Comparison of ENCODE assay signal across 7 mouse cellular contexts in genomic region chr10:128175302-128175701, GRCm38 (mm10). TPM values are rescaled to one million over a fixed set of nuclear protein-coding genes. Genes with fewer than 3 reads are reported as not detected.
DNase-seq lines count a peak whose midpoint lies in the region; ATAC-seq and TF ChIP-seq lines count a peak whose summit lies in the region.

No protein-coding gene starts in this region.

- H3K4me1 ChIP-seq in lung, postnatal 0 days (ENCODE audit: insufficient read depth, low read depth, low read length), result peaks cover 7% of the 10 kb centered on the region; the same call in 1 of the 2 replicates
- peaks cover 27% of the 10 kb centered on the region for H3K4me1 ChIP-seq in embryonic facial prominence, embryonic 15.5 days
- peaks cover 35% of the 10 kb centered on the region for H3K4me1 ChIP-seq in limb, embryonic 13.5 days
- no peaks in the 10 kb centered on the region for H3K4me1 ChIP-seq in stomach, embryonic 15.5 days

- H3K4me2 ChIP-seq in lung, postnatal 0 days (replicated peaks; ENCODE audit: low read depth, low read length), result peak overlapping the region; percentile 67
- H3K4me2 ChIP-seq in embryonic facial prominence, embryonic 15.5 days (replicated peaks), result peak overlapping the region; percentile 58
- H3K4me2 ChIP-seq in limb, embryonic 13.5 days (replicated peaks), result peak overlapping the region; percentile 85
- H3K4me2 ChIP-seq in stomach, embryonic 15.5 days, result peak overlapping the region; percentile 58

- ATAC-seq in lung, postnatal 0 days, result no peak
- no peak for ATAC-seq in embryonic facial prominence, embryonic 15.5 days (ENCODE audit: insufficient number of reproducible peaks, low FRiP score, low TSS enrichment, low read depth)
- no peak for ATAC-seq in limb, embryonic 13.5 days (ENCODE audit: low FRiP score, low read depth)
- no peak for ATAC-seq in stomach, embryonic 15.5 days (ENCODE audit: insufficient read depth, low FRiP score, low read depth)

- no peaks in the 10 kb centered on the region for H3K9me3 ChIP-seq in lung, postnatal 0 days (ENCODE audit: low read length)
- H3K9me3 ChIP-seq in embryonic facial prominence, embryonic 15.5 days (replicated peaks), result no peaks in the 10 kb centered on the region
- no peaks in the 10 kb centered on the region for H3K9me3 ChIP-seq in limb, embryonic 13.5 days
- H3K9me3 ChIP-seq in stomach, embryonic 15.5 days, result no peaks in the 10 kb centered on the region

- no peak for TF ChIP-seq EP300 in lung, postnatal 0 days (IDR thresholded peaks at IDR 0.05)

- no peaks in the 10 kb centered on the region for H3K36me3 ChIP-seq in lung, postnatal 0 days (ENCODE audit: insufficient read depth, low read length)
- H3K36me3 ChIP-seq in embryonic facial prominence, embryonic 15.5 days, result no peaks in the 10 kb centered on the region
- H3K36me3 ChIP-seq in limb, embryonic 13.5 days, result no peaks in the 10 kb centered on the region
- no peaks in the 10 kb centered on the region for H3K36me3 ChIP-seq in stomach, embryonic 15.5 days

- peak overlapping the region; percentile 65 for H3K4me3 ChIP-seq in lung, postnatal 0 days (ENCODE audit: low read depth, low read length)
- H3K4me3 ChIP-seq in embryonic facial prominence, embryonic 15.5 days (replicated peaks), result peak overlapping the region; percentile 55
- peak overlapping the region; percentile 64 for H3K4me3 ChIP-seq in limb, embryonic 13.5 days
- H3K4me3 ChIP-seq in stomach, embryonic 15.5 days (replicated peaks), result peak overlapping the region; percentile 48

- TF ChIP-seq CTCF in lung, postnatal 0 days (IDR thresholded peaks at IDR 0.05), result no peak

- no peaks in the 10 kb centered on the region for H3K27me3 ChIP-seq in lung, postnatal 0 days (replicated peaks; ENCODE audit: insufficient read depth, low read length)
- no peaks in the 10 kb centered on the region for H3K27me3 ChIP-seq in embryonic facial prominence, embryonic 15.5 days
- H3K27me3 ChIP-seq in limb, embryonic 13.5 days, result no peaks in the 10 kb centered on the region
- no peaks in the 10 kb centered on the region for H3K27me3 ChIP-seq in stomach, embryonic 15.5 days (replicated peaks)

- peak; percentile 32 for DNase-seq in lung, postnatal 0 days (ENCODE audit: low spot score)
- DNase-seq in lung, adult 18-20 months, result no peak
- no peak for DNase-seq in spleen, adult 18-20 months
- DNase-seq in kidney, postnatal 14 days, result no peak

- H3K27ac ChIP-seq in lung, postnatal 0 days (ENCODE audit: low read length), result peak overlapping the region; percentile 95
- peak overlapping the region; percentile 96 for H3K27ac ChIP-seq in embryonic facial prominence, embryonic 15.5 days (replicated peaks)
- H3K27ac ChIP-seq in limb, embryonic 13.5 days, result peak overlapping the region; percentile 94
- H3K27ac ChIP-seq in stomach, embryonic 15.5 days, result peak overlapping the region; percentile 93

- 5% methylated on average over 3 of the region's 3 CpGs for WGBS in lung, postnatal 0 days
- WGBS in embryonic facial prominence, embryonic 15.5 days, result 7% methylated on average over 3 of the region's 3 CpGs
- WGBS in limb, embryonic 13.5 days, result 14% methylated on average over 3 of the region's 3 CpGs
- 2% methylated on average over 3 of the region's 3 CpGs for WGBS in stomach, embryonic 15.5 days

- peak overlapping the region; percentile 73 for H3K9ac ChIP-seq in lung, postnatal 0 days (replicated peaks; ENCODE audit: low read depth)
- H3K9ac ChIP-seq in embryonic facial prominence, embryonic 15.5 days, result peak overlapping the region; percentile 42; the same call in 1 of the 2 replicates
- peak overlapping the region; percentile 76 for H3K9ac ChIP-seq in limb, embryonic 13.5 days
- H3K9ac ChIP-seq in stomach, embryonic 15.5 days, result peak overlapping the region; percentile 25; the same call in 1 of the 2 replicates

RNA-seq across cellular contexts. Expression of gene Rbms2, which starts 4.8 kb away (rescaled TPM):
- 26.4 and 28.3 TPM in 2 replicates for polyA plus RNA-seq in lung, postnatal 0 days (2015; fragmentation: Nextera tagmentation; extraction: Ambion mirVana)
- polyA plus RNA-seq in embryonic facial prominence, embryonic 15.5 days (2015; fragmentation: Nextera tagmentation; extraction: Ambion mirVana), result 40.1 and 41.6 TPM in 2 replicates
- 39.0 and 40.6 TPM in 2 replicates for polyA plus RNA-seq in limb, embryonic 13.5 days (2015; fragmentation: Nextera tagmentation; extraction: Ambion mirVana)
- 27.3 and 29.8 TPM in 2 replicates for polyA plus RNA-seq in stomach, embryonic 15.5 days (2015; fragmentation: Nextera tagmentation; extraction: Ambion mirVana)

RNA-seq across cellular contexts. Expression of gene Gls2, which starts 19.0 kb away (rescaled TPM):
- polyA plus RNA-seq in lung, postnatal 0 days (2015; fragmentation: Nextera tagmentation; extraction: Ambion mirVana), result 0.82 and 0.92 TPM in 2 replicates
- polyA plus RNA-seq in embryonic facial prominence, embryonic 15.5 days (2015; fragmentation: Nextera tagmentation; extraction: Ambion mirVana), result 2.0 and 2.5 TPM in 2 replicates
- 1.8 and 2.5 TPM in 2 replicates for polyA plus RNA-seq in limb, embryonic 13.5 days (2015; fragmentation: Nextera tagmentation; extraction: Ambion mirVana)
- polyA plus RNA-seq in stomach, embryonic 15.5 days (2015; fragmentation: Nextera tagmentation; extraction: Ambion mirVana), result 4.3 and 5.2 TPM in 2 replicates

RNA-seq across cellular contexts. Expression of gene Spryd4, which starts 36.3 kb away (rescaled TPM):
- polyA plus RNA-seq in lung, postnatal 0 days (2015; fragmentation: Nextera tagmentation; extraction: Ambion mirVana), result 16.0 and 16.9 TPM in 2 replicates
- polyA plus RNA-seq in embryonic facial prominence, embryonic 15.5 days (2015; fragmentation: Nextera tagmentation; extraction: Ambion mirVana), result 30.8 TPM in 2 replicates
- polyA plus RNA-seq in limb, embryonic 13.5 days (2015; fragmentation: Nextera tagmentation; extraction: Ambion mirVana), result 34.5 and 35.2 TPM in 2 replicates
- polyA plus RNA-seq in stomach, embryonic 15.5 days (2015; fragmentation: Nextera tagmentation; extraction: Ambion mirVana), result 31.1 and 34.6 TPM in 2 replicates

RNA-seq across cellular contexts. Expression of gene Mip, which starts 50.3 kb away (rescaled TPM):
- not detected in 2 replicates for polyA plus RNA-seq in lung, postnatal 0 days (2015; fragmentation: Nextera tagmentation; extraction: Ambion mirVana)
- 0.23 and 0.28 TPM in 2 replicates for polyA plus RNA-seq in embryonic facial prominence, embryonic 15.5 days (2015; fragmentation: Nextera tagmentation; extraction: Ambion mirVana)
- polyA plus RNA-seq in limb, embryonic 13.5 days (2015; fragmentation: Nextera tagmentation; extraction: Ambion mirVana), result 0.45 and 0.57 TPM in 2 replicates
- 0.14 TPM in 1 of 2 replicates, not detected in the other for polyA plus RNA-seq in stomach, embryonic 15.5 days (2015; fragmentation: Nextera tagmentation; extraction: Ambion mirVana)

RNA-seq across cellular contexts. Expression of gene Timeless, which starts 56.6 kb away (rescaled TPM):
- polyA plus RNA-seq in lung, postnatal 0 days (2015; fragmentation: Nextera tagmentation; extraction: Ambion mirVana), result 11.2 and 14.5 TPM in 2 replicates
- polyA plus RNA-seq in embryonic facial prominence, embryonic 15.5 days (2015; fragmentation: Nextera tagmentation; extraction: Ambion mirVana), result 43.8 and 48.1 TPM in 2 replicates
- polyA plus RNA-seq in limb, embryonic 13.5 days (2015; fragmentation: Nextera tagmentation; extraction: Ambion mirVana), result 75.7 and 76.4 TPM in 2 replicates
- polyA plus RNA-seq in stomach, embryonic 15.5 days (2015; fragmentation: Nextera tagmentation; extraction: Ambion mirVana), result 43.7 and 46.4 TPM in 2 replicates

Comparison
In these comparisons a context has a peak if more than half of its experiments do, and no peak if none do; other contexts are left out.
1. H3K9ac ChIP-seq: peak in every context shown above with its lines; median percentile 76 in limb, embryonic 13.5 days; 73 in lung, postnatal 0 days; 42 in embryonic facial prominence, embryonic 15.5 days; 25 in stomach, embryonic 15.5 days.